Comparison of ENCODE assay signal across 18 mouse cellular contexts in genomic region chr13:109888293-109888692, GRCm38 (mm10).
DNase-seq lines count a peak whose midpoint lies in the region; ATAC-seq lines count a peak whose summit lies in the region.
"Had no signal": no experiment of that assay in that cellular context is flagged by ENCODE, and none has a peak within 500 bp of the region (broad histone marks: within the 10 kb centered on the region; RNA-seq: fewer than 3 reads in every experiment).

No protein-coding gene starts in this region.

- no peak overlapping the region for H3K9ac ChIP-seq in heart, embryonic 16.5 days (ENCODE audit: low read length)
- no peak overlapping the region for H3K9ac ChIP-seq in heart, embryonic 11.5 days (ENCODE audit: low read depth, low read length)
- H3K9ac ChIP-seq: forebrain, embryonic 13.5 days; forebrain, postnatal 0 days; heart, embryonic 15.5 days; hindbrain, embryonic 15.5 days had no signal

- H3K27ac ChIP-seq in heart, embryonic 16.5 days (ENCODE audit: low read length), result peak overlapping the region; percentile 23; the same call in 1 of the 2 replicates
- no peak overlapping the region; the same call in 1 of the 2 replicates for H3K27ac ChIP-seq in heart, embryonic 11.5 days (ENCODE audit: low read depth, low read length)
- peak overlapping the region; percentile 41 for H3K27ac ChIP-seq in brown adipose tissue, adult 24 weeks (replicated peaks; ENCODE audit: low read depth, low read length)
- H3K27ac ChIP-seq: forebrain, embryonic 13.5 days; heart, embryonic 15.5 days; hindbrain, embryonic 15.5 days had no signal

- H3K4me3 ChIP-seq in heart, embryonic 16.5 days (ENCODE audit: low read length), result no peak overlapping the region
- no peak overlapping the region for H3K4me3 ChIP-seq in heart, embryonic 11.5 days (ENCODE audit: low read depth, low read length)
- no peak overlapping the region for H3K4me3 ChIP-seq in brown adipose tissue, adult 24 weeks (ENCODE audit: insufficient read depth, low read depth, low read length)
- H3K4me3 ChIP-seq: embryonic facial prominence, embryonic 10.5 days; forebrain, embryonic 13.5 days; heart, embryonic 15.5 days; hindbrain, embryonic 15.5 days had no signal

- H3K36me3 ChIP-seq in heart, embryonic 16.5 days (ENCODE audit: control insufficient read depth, insufficient read depth), result no peaks in the 10 kb centered on the region
- H3K36me3 ChIP-seq in heart, embryonic 11.5 days (ENCODE audit: control insufficient read depth, insufficient read depth, low read length), result no peaks in the 10 kb centered on the region
- H3K36me3 ChIP-seq: embryonic facial prominence, embryonic 10.5 days; heart, embryonic 15.5 days; hindbrain, embryonic 15.5 days had no signal

- H3K27me3 ChIP-seq in heart, embryonic 16.5 days (ENCODE audit: control insufficient read depth, insufficient read depth, low read length), result no peaks in the 10 kb centered on the region
- H3K27me3 ChIP-seq in heart, embryonic 11.5 days (ENCODE audit: control insufficient read depth, insufficient read depth, low read length), result no peaks in the 10 kb centered on the region
- H3K27me3 ChIP-seq: forebrain, embryonic 13.5 days; heart, embryonic 15.5 days; hindbrain, embryonic 15.5 days had no signal

- H3K4me2 ChIP-seq in heart, embryonic 16.5 days (ENCODE audit: low read depth, low read length), result no peak overlapping the region
- H3K4me2 ChIP-seq in heart, embryonic 11.5 days, result no peak overlapping the region
- H3K4me2 ChIP-seq: forebrain, embryonic 13.5 days; heart, embryonic 15.5 days; hindbrain, embryonic 15.5 days had no signal

- DNase-seq in heart, adult 11 months, result peak; percentile 93
- DNase-seq in heart, postnatal 14 days, result no peak
- DNase-seq in kidney, postnatal 10 days, result peak; percentile 30
- no peak for DNase-seq in kidney, adult 18-20 months
- no peak for DNase-seq in thymus, postnatal 36 days
- DNase-seq: adrenal gland, postnatal 14 days; cerebellum, adult 18-20 months; cerebellum, adult 9-11 months; cerebellum, postnatal 36 days; forebrain, postnatal 0 days; gastrocnemius, postnatal 25 days had no signal

- intact Hi-C loops in heart, postnatal 14 days (cut with DNase I), result no loop called here

- H3K4me1 ChIP-seq in heart, embryonic 16.5 days (ENCODE audit: control insufficient read depth, insufficient read depth, low read length), result no peaks in the 10 kb centered on the region
- H3K4me1 ChIP-seq in heart, embryonic 11.5 days (ENCODE audit: control insufficient read depth, insufficient read depth, low read length), result no peaks in the 10 kb centered on the region
- H3K4me1 ChIP-seq in brown adipose tissue, adult 24 weeks (ENCODE audit: control insufficient read depth, insufficient read depth, insufficient read length, low read length), result peaks cover 2% of the 10 kb centered on the region; the same call in 1 of the 2 replicates
- H3K4me1 ChIP-seq: embryonic facial prominence, embryonic 10.5 days; forebrain, embryonic 13.5 days; hindbrain, embryonic 15.5 days had no signal

- ATAC-seq in heart, embryonic 16.5 days (replicated peaks; ENCODE audit: extremely low read depth, insufficient read depth, low FRiP score), result no peak
- ATAC-seq in heart, embryonic 11.5 days (replicated peaks; ENCODE audit: insufficient number of reproducible peaks, low FRiP score, low TSS enrichment), result no peak
- ATAC-seq: forebrain, embryonic 13.5 days; forebrain, postnatal 0 days had no signal

- WGBS in heart, embryonic 16.5 days, result 76% methylated on average over 4 of the region's 4 CpGs
- 64% methylated on average over 4 of the region's 4 CpGs for whole genome bisulfite sequencing in heart, embryonic 11.5 days (ENCODE audit: insufficient replicate concordance)

- H3K9me3 ChIP-seq in heart, embryonic 16.5 days (replicated peaks; ENCODE audit: control insufficient read depth, low read length), result no peaks in the 10 kb centered on the region
- H3K9me3 ChIP-seq in heart, embryonic 11.5 days (replicated peaks; ENCODE audit: control insufficient read depth, low read length), result no peaks in the 10 kb centered on the region
- H3K9me3 ChIP-seq: embryonic facial prominence, embryonic 10.5 days; forebrain, embryonic 13.5 days; heart, embryonic 15.5 days; hindbrain, embryonic 15.5 days had no signal

Comparison
In these comparisons a context has a peak if more than half of its experiments do, and no peak if none do; other contexts are left out.
1. DNase-seq: peak in heart, adult 11 months (single experiment) and kidney, postnatal 10 days (single experiment); none in heart, postnatal 14 days (0 of 2), kidney, adult 18-20 months (single experiment) and thymus, postnatal 36 days (0 of 2).